Mouse (Mus musculus): ENCODE measurements around the gene Dapk3. TPM values are rescaled to one million over a fixed set of nuclear protein-coding genes. Genes with fewer than 3 reads are reported as not detected.
A peak's percentile ranks its signal among the peaks of the same experiment; 100 is the strongest.

The Dapk3 gene
- polyA plus RNA-seq, 1 experiment = 52.6 TPM

DNA sequence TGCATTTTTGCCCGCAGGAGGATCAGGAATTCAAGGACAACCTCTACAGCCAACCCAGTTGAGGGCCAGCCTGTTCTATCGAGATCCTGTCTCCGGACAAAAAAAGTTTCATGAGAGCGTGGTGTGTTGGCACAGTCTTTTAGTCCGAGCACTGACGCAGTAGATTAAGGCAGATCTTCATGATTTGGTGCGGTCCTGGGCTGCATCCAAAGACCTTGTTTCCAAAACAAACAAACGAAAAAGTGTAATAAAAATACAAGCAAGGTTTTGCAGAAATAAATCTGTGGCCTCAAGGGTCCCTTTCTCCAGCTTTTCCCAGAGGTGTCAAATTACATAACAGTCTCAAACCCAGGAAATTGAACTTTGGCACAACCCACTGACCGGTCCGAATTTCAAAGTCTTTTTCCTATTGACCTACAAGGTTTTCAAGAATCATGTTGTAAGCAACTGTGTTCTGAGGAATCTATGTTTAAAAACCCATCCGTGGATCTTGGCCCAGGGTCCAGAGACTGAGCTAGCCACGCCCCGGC lies 6.8 kb upstream of the Dapk3 start:
- Histone ChIP-seq H3K27ac (ENCODE audit: control insufficient read depth, insufficient read depth, low read depth, low read length) (peak overlapping the region; percentile 97), H3K27me3 (ENCODE audit: control insufficient read depth, insufficient read depth, low read length) (no peaks in the 10 kb centered on the region), H3K36me3 (ENCODE audit: control insufficient read depth, insufficient read depth, low read length) (no peaks in the 10 kb centered on the region; the same call in none of the 2 replicates), H3K4me1 (ENCODE audit: control insufficient read depth, insufficient read depth, low read length) (peaks cover 24% of the 10 kb centered on the region), H3K4me3 (ENCODE audit: control insufficient read depth, low read depth, low read length) (peak overlapping the region; percentile 94)
- TF ChIP-seq CTCF (IDR thresholded peaks at IDR 0.05; ENCODE audit: control insufficient read depth, insufficient read depth, insufficient replicate concordance, low read depth, low read length) = no peak
- TF ChIP-seq POLR2A (IDR thresholded peaks at IDR 0.05; ENCODE audit: control insufficient read depth, low read depth, low read length) = no peak

DNA sequence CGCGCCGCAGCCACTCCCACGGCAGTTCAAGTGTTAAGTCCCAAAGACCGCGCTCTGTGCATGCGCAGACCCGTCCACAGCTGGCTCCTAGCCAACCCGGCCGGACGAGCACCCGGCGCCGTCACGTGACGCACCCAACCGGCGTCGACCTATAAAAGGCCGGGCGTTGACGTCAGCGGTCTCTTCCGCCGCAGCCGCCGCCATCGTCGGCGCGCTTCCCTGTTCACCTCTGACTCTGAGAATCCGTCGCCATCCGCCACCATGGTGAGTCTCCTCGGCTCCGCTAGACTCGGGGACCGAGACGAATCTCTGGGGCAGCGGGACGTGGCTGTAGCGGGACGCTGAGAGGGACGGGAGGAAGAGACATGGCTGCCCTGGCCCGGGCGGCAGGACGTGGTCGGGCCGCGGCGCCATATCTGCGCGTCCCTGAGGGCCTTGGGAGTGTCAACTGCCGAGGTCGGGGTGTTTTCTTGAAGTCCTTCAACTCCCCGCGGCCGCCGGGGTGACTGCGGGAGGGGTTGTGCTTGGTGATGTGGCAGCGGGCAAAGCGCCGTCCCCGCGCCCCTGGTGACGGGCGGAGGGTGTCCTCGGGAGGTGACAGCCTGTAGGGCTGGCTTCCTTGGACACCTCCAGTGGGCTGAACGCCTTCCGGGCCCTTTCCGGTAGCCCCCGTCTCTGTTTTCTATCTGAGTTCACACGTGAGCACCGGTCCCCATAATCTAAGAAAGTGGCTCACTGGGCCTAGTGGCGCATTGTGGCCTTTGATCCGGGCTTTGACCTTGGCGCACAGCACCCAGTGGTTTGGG lies 6.1 kb upstream of the Dapk3 start, which contains the start of gene Eef2:
TSS of gene Eef2 (plus strand) at position 166 of the 806 bp plus-strand sequence.
- peak; percentile 100 for TF ChIP-seq POLR2A (IDR thresholded peaks at IDR 0.05; ENCODE audit: control insufficient read depth, low read depth, low read length)
- TF ChIP-seq CTCF (IDR thresholded peaks at IDR 0.05; ENCODE audit: control insufficient read depth, insufficient read depth, insufficient replicate concordance, low read depth, low read length) = peak; percentile 2; the same call in 1 of the 2 replicates
- Histone ChIP-seq H3K4me1 (ENCODE audit: control insufficient read depth, insufficient read depth, low read length) (peaks cover 24% of the 10 kb centered on the region), H3K36me3 (ENCODE audit: control insufficient read depth, insufficient read depth, low read length) (no peaks in the 10 kb centered on the region; the same call in none of the 2 replicates), H3K27ac (ENCODE audit: control insufficient read depth, insufficient read depth, low read depth, low read length) (peak within 1 kb of the TSS; percentile 97), H3K27me3 (ENCODE audit: control insufficient read depth, insufficient read depth, low read length) (no peaks in the 10 kb centered on the region), H3K4me3 (ENCODE audit: control insufficient read depth, low read depth, low read length) (peak within 1 kb of the TSS; percentile 94)

DNA sequence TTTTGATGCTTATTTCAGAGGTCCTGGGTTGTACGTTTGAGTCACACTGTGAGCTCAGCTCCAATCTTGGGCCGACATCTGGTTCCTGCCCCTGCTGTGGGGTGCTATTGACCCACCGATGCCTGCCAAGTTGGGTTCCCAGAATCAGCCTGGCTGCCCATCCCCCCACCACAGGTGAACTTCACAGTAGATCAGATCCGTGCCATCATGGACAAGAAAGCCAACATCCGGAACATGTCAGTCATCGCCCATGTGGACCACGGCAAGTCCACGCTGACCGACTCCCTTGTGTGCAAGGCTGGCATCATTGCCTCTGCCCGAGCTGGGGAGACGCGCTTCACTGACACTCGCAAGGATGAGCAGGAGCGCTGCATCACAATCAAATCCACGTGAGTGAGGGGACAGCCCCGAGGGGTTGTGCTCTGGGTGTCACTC lies 5.3 kb upstream of the Dapk3 start:
- TF ChIP-seq POLR2A (IDR thresholded peaks at IDR 0.05; ENCODE audit: control insufficient read depth, low read depth, low read length) (peak; percentile 24; the same call in 1 of the 2 replicates), CTCF (IDR thresholded peaks at IDR 0.05; ENCODE audit: control insufficient read depth, insufficient read depth, insufficient replicate concordance, low read depth, low read length) (no peak)
- Histone ChIP-seq H3K4me1 (ENCODE audit: control insufficient read depth, insufficient read depth, low read length) (peaks cover 27% of the 10 kb centered on the region), H3K4me3 (ENCODE audit: control insufficient read depth, low read depth, low read length) (peak overlapping the region; percentile 94), H3K27ac (ENCODE audit: control insufficient read depth, insufficient read depth, low read depth, low read length) (peak overlapping the region; percentile 97), H3K27me3 (ENCODE audit: control insufficient read depth, insufficient read depth, low read length) (no peaks in the 10 kb centered on the region), H3K36me3 (ENCODE audit: control insufficient read depth, insufficient read depth, low read length) (no peaks in the 10 kb centered on the region; the same call in none of the 2 replicates)

DNA sequence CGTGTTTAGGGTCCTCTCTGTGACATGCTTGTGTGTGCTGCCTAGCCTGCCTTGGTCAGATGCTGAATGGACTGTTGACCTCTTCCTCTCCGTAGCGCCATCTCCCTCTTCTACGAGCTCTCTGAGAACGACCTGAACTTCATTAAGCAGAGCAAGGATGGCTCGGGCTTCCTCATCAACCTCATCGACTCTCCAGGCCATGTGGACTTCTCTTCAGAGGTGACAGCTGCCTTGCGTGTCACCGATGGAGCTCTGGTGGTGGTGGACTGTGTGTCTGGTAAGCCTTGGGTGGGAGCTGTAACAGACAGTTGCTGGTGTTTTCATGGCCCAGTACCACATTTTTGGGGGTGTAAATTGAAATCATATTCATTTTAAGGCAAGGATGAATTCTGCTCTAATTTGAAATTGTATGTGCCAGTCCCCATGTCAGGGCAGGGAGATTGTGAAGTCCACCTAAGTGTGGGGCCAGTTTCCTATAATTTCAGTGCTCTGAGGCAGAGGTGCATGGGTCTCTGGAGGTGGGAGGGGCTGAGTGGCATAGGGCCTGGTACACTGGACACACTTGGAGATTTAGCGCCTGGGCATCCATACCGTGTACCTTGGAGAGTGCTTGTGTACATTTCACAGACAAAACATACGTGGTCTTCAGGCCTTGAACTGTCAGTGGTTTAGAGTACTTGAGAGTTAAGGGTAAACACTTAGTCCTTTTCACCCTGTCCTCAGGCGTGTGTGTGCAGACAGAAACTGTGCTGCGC lies 4.7 kb upstream of the Dapk3 start:
- no peak for TF ChIP-seq POLR2A (IDR thresholded peaks at IDR 0.05; ENCODE audit: control insufficient read depth, low read depth, low read length)
- no peak for TF ChIP-seq CTCF (IDR thresholded peaks at IDR 0.05; ENCODE audit: control insufficient read depth, insufficient read depth, insufficient replicate concordance, low read depth, low read length)
- Histone ChIP-seq H3K27ac (ENCODE audit: control insufficient read depth, insufficient read depth, low read depth, low read length) (no peak overlapping the region; the same call in 1 of the 2 replicates), H3K36me3 (ENCODE audit: control insufficient read depth, insufficient read depth, low read length) (no peaks in the 10 kb centered on the region; the same call in none of the 2 replicates), H3K27me3 (ENCODE audit: control insufficient read depth, insufficient read depth, low read length) (no peaks in the 10 kb centered on the region), H3K4me3 (ENCODE audit: control insufficient read depth, low read depth, low read length) (peak overlapping the region; percentile 94), H3K4me1 (ENCODE audit: control insufficient read depth, insufficient read depth, low read length) (peaks cover 22% of the 10 kb centered on the region)

DNA sequence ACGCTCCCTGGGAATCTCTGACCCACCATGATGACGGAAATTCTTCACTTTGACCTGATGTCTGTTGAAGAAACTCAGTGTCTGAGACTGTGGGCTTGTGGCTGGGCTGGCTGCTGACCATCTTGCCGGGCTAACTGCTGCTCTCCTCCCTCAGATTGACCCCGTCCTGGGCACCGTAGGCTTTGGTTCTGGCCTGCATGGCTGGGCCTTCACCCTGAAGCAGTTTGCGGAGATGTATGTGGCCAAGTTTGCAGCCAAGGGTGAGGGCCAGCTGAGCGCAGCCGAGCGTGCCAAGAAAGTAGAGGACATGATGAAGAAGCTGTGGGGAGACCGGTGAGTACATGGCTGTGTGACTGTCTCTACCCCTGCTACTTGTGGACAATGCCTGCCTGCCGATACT lies 3.9 kb upstream of the Dapk3 start:
- Histone ChIP-seq H3K27ac (ENCODE audit: control insufficient read depth, insufficient read depth, low read depth, low read length) (no peak overlapping the region), H3K4me3 (ENCODE audit: control insufficient read depth, low read depth, low read length) (no peak overlapping the region; the same call in 1 of the 2 replicates), H3K4me1 (ENCODE audit: control insufficient read depth, insufficient read depth, low read length) (peaks cover 24% of the 10 kb centered on the region), H3K27me3 (ENCODE audit: control insufficient read depth, insufficient read depth, low read length) (no peaks in the 10 kb centered on the region), H3K36me3 (ENCODE audit: control insufficient read depth, insufficient read depth, low read length) (no peaks in the 10 kb centered on the region; the same call in none of the 2 replicates)
- no peak for TF ChIP-seq POLR2A (IDR thresholded peaks at IDR 0.05; ENCODE audit: control insufficient read depth, low read depth, low read length)
- no peak for TF ChIP-seq CTCF (IDR thresholded peaks at IDR 0.05; ENCODE audit: control insufficient read depth, insufficient read depth, insufficient replicate concordance, low read depth, low read length)

DNA sequence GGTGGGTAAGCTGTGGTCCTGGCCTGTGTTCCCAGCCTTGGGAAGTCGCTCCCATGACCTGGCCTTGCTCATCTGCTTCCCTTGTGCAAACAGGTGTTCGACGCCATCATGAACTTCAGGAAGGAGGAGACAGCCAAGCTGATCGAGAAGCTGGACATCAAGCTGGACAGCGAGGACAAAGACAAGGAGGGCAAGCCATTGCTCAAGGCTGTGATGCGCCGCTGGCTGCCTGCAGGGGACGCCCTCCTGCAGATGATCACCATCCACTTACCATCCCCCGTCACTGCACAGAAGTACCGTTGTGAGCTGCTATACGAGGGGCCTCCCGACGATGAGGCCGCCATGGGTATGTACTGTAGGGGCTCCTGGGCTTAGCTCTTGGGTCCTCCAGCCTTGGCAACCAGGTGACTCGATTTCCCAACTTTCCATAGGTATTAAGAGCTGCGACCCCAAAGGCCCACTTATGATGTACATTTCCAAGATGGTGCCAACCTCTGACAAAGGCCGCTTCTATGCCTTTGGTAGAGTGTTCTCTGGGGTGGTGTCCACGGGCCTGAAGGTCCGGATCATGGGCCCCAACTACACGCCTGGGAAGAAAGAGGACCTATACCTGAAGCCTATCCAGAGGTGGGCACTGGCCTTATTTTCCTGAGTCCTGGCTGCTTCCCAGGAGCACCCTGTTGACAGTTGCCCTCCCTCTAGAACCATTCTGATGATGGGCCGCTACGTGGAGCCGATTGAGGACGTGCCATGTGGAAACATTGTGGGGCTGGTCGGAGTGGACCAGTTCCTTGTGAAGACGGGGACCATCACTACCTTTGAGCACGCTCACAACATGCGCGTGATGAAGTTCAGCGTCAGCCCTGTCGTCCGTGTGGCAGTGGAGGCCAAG lies 3.1 kb upstream of the Dapk3 start:
- peaks cover 20% of the 10 kb centered on the region for H3K4me1 ChIP-seq (ENCODE audit: control insufficient read depth, insufficient read depth, low read length)
- TF ChIP-seq POLR2A (IDR thresholded peaks at IDR 0.05; ENCODE audit: control insufficient read depth, low read depth, low read length) (no peak), CTCF (IDR thresholded peaks at IDR 0.05; ENCODE audit: control insufficient read depth, insufficient read depth, insufficient replicate concordance, low read depth, low read length) (no peak)

More for the DNA sequence above, 3.1 kb upstream of the Dapk3 start:
- Histone ChIP-seq H3K4me3 (ENCODE audit: control insufficient read depth, low read depth, low read length) (no peak overlapping the region), H3K27me3 (ENCODE audit: control insufficient read depth, insufficient read depth, low read length) (no peaks in the 10 kb centered on the region), H3K27ac (ENCODE audit: control insufficient read depth, insufficient read depth, low read depth, low read length) (no peak overlapping the region), H3K36me3 (ENCODE audit: control insufficient read depth, insufficient read depth, low read length) (no peaks in the 10 kb centered on the region; the same call in none of the 2 replicates)
